Mouse (Mus musculus): ENCODE data around the gene Syne4.

- no peak for TF ChIP-seq POLR2A (IDR thresholded peaks at IDR 0.05; ENCODE audit: extremely low read depth, insufficient read depth, low read length)
- TF ChIP-seq CTCF (IDR thresholded peaks at IDR 0.05; ENCODE audit: extremely low read depth, insufficient read depth, low read length), result no peak
Observed at GRCm38 (mm10) chr7:30279951-30280669, 34.5 kb upstream of the Syne4 start, which contains the start of the genes Thap8 and Wdr62.

All from cortical plate, adult 2 months (tissue).